Mouse (Mus musculus): Measurements from ENCODE around the gene Nme4. TPM values are rescaled to one million over a fixed set of nuclear protein-coding genes. Genes with fewer than 3 reads are reported as not detected.

Gene Nme4
- total and polyA plus RNA-seq, 2 experiments from 2014 or later: 26.5 to 60.6 TPM

DNA sequence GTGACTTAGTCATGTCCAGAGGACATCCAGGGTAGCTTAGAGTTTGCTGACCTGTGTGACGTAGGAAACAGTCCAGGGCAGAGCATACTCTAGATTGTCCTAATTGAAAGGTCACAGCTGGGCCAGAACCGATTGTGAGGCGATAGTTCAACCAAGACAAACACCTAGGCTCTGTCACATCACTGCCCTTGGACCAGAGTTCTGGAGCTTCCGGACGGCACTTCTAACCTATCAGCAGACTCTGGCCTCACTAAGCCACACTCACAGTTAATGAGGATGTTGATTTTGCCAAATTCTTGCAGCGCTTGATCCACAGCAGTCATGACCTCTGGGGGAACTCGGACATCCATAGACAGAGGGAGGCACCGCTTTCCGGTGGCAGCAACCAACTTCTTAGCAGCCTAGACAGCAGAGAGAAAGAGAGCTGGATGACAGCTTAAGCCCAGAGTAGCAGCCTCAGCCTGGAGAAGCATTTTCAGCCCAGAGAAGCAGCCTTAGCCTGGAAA is 8.3 kb downstream of the Nme4 start:
- no peak overlapping the region for H3K4me2 ChIP-seq (ENCODE audit: low read depth, low read length)
- ATAC-seq (ENCODE audit: insufficient read depth, low read depth): no peak
- 83% methylated on average over 9 of the region's 9 CpGs for WGBS
- no peak for DNase-seq (ENCODE audit: low spot score)
- no peak overlapping the region for H3K9ac ChIP-seq (replicated peaks; ENCODE audit: low read depth, low read length)
- peaks cover 3% of the 10 kb centered on the region; the same call in 1 of the 2 replicates for H3K4me1 ChIP-seq (ENCODE audit: control insufficient read depth, insufficient read depth)
- no peak overlapping the region for H3K27ac ChIP-seq (ENCODE audit: low read depth)
- TF ChIP-seq EP300 (IDR thresholded peaks at IDR 0.05; ENCODE audit: low read depth) (no peak), CTCF (IDR thresholded peaks at IDR 0.05; ENCODE audit: low read depth) (no peak)
- H3K9me3 ChIP-seq (replicated peaks; ENCODE audit: control insufficient read depth, low read length): no peaks in the 10 kb centered on the region
- 0 out of 2 replicates have a peak, but pooled peaks cover 6% of the 10 kb centered on the region for H3K36me3 ChIP-seq (replicated peaks; ENCODE audit: control insufficient read depth, insufficient read depth, low read length)
- H3K4me3 ChIP-seq (ENCODE audit: low read depth, low read length): no peak overlapping the region
- no peaks in the 10 kb centered on the region for H3K27me3 ChIP-seq (ENCODE audit: control insufficient read depth, insufficient read depth, low read length)

DNA sequence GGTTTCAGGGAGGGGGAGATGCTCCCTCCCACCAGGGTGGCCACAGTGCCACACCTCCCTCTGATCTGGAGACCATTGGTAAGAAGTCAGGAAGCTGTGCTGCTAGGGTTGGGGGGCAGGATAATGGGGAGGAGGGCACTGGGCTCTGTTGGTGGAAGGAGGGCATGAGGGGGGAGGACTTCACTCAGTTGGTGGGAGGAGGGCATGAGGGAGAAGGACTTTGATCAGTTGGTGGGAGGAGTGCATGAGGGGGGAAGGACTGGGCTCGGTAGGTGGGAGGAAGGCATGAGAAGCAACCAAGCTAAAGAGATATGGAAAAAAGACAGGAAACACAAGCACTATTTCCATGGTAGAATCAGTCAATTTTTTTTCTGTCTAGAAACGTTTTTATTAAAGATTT is 14.5 kb downstream of the Nme4 start:
- Histone ChIP-seq H3K9me3 (replicated peaks; ENCODE audit: control insufficient read depth, low read length) (no peaks in the 10 kb centered on the region), H3K4me3 (ENCODE audit: low read depth, low read length) (no peak overlapping the region), H3K27me3 (ENCODE audit: control insufficient read depth, insufficient read depth, low read length) (no peaks in the 10 kb centered on the region), H3K36me3 (replicated peaks; ENCODE audit: control insufficient read depth, insufficient read depth, low read length) (0 out of 2 replicates have a peak, but pooled peaks cover 6% of the 10 kb centered on the region), H3K9ac (replicated peaks; ENCODE audit: low read depth, low read length) (no peak overlapping the region), H3K4me1 (ENCODE audit: control insufficient read depth, insufficient read depth) (no peaks in the 10 kb centered on the region), H3K27ac (ENCODE audit: low read depth) (no peak overlapping the region), H3K4me2 (ENCODE audit: low read depth, low read length) (no peak overlapping the region)
- DNase-seq (ENCODE audit: low spot score) (no peak), ATAC-seq (ENCODE audit: insufficient read depth, low read depth) (no peak)
- 25% methylated on average over 2 of the region's 2 CpGs for WGBS
- no peak for TF ChIP-seq CTCF (IDR thresholded peaks at IDR 0.05; ENCODE audit: low read depth)
- no peak for TF ChIP-seq EP300 (IDR thresholded peaks at IDR 0.05; ENCODE audit: low read depth)

DNA sequence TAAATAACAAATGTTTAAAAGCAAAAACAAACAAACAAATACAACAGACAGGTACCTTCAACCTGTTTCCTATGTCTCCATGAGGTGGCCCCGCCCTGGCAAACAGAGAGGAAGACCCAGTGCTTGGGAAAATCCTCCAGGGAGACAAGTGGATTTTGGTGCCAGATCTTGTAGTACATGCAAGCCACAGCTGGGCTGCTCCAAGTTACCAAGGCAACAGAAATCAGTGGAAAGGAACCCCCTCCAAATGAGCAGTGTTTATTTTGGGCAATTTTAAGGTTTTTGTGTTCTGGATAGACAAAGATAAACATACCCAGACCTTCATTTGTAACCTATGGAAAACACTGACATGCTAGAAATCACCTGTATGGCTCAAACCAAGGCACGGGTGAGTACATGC is 16.6 kb downstream of the Nme4 start:
- H3K36me3 ChIP-seq (replicated peaks; ENCODE audit: control insufficient read depth, insufficient read depth, low read length): 0 out of 2 replicates have a peak, but pooled peaks cover 6% of the 10 kb centered on the region
- no peaks in the 10 kb centered on the region for H3K9me3 ChIP-seq (replicated peaks; ENCODE audit: control insufficient read depth, low read length)
- H3K27ac ChIP-seq (ENCODE audit: low read depth): no peak overlapping the region
- no peaks in the 10 kb centered on the region for H3K4me1 ChIP-seq (ENCODE audit: control insufficient read depth, insufficient read depth)
- H3K27me3 ChIP-seq (ENCODE audit: control insufficient read depth, insufficient read depth, low read length): no peaks in the 10 kb centered on the region
- TF ChIP-seq EP300 (IDR thresholded peaks at IDR 0.05; ENCODE audit: low read depth) (no peak), CTCF (IDR thresholded peaks at IDR 0.05; ENCODE audit: low read depth) (no peak)
- WGBS: 78% methylated on average over 2 of the region's 2 CpGs
- DNase-seq (ENCODE audit: low spot score) (no peak), ATAC-seq (ENCODE audit: insufficient read depth, low read depth) (no peak)
- H3K4me2 ChIP-seq (ENCODE audit: low read depth, low read length): no peak overlapping the region
- no peak overlapping the region for H3K9ac ChIP-seq (replicated peaks; ENCODE audit: low read depth, low read length)
- H3K4me3 ChIP-seq (ENCODE audit: low read depth, low read length): no peak overlapping the region

DNA sequence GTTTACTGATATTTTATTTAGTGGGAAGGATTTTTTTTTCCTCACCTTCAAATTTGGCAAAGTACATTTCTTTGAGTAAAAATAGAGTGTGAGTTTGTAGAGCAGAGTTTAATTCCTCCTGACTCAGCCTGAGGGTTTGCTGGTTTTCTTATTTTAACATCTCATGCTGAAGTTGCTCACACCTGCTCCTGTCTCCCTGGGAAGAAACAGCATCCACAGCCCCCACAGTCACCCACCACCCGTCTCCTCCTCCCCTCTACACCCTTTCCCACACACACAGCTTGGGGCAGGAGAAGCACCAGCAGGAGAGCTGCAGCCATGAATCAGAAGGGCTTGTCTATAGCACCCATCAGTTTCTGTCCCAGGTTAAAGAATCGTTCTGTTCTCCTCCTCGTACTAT is 20.2 kb downstream of the Nme4 start:
- Histone ChIP-seq H3K9ac (replicated peaks; ENCODE audit: low read depth, low read length) (no peak overlapping the region), H3K4me1 (ENCODE audit: control insufficient read depth, insufficient read depth) (0 out of 2 replicates have a peak, but pooled peaks cover under 1% of the 10 kb centered on the region), H3K4me3 (ENCODE audit: low read depth, low read length) (no peak overlapping the region), H3K27ac (ENCODE audit: low read depth) (no peak overlapping the region), H3K36me3 (replicated peaks; ENCODE audit: control insufficient read depth, insufficient read depth, low read length) (no peaks in the 10 kb centered on the region), H3K4me2 (ENCODE audit: low read depth, low read length) (no peak overlapping the region), H3K27me3 (ENCODE audit: control insufficient read depth, insufficient read depth, low read length) (no peaks in the 10 kb centered on the region), H3K9me3 (replicated peaks; ENCODE audit: control insufficient read depth, low read length) (no peaks in the 10 kb centered on the region)
- 50% methylated on average over 3 of the region's 3 CpGs for WGBS
- TF ChIP-seq EP300 (IDR thresholded peaks at IDR 0.05; ENCODE audit: low read depth): no peak
- no peak for TF ChIP-seq CTCF (IDR thresholded peaks at IDR 0.05; ENCODE audit: low read depth)
- no peak for ATAC-seq (ENCODE audit: insufficient read depth, low read depth)
- no peak for DNase-seq (ENCODE audit: low spot score)

DNA sequence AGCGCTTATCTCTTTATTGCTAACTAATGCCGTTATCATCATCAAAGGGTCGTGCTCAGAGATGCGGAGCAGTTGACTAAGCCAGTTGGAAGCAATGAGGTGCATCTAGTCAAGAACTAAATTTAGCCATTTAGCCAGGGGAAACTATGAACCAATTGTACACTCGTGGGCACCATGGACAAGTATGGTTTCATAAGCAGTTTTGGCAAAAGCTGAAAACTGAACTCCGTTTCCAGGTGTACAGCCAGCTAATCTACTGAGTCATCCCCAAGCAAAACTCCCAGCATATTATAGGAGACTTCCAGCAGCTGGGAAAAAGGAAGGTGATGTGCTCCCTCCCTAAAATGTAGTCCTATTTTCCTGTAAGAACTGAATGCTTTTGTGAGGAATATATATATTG is 25.3 kb downstream of the Nme4 start:
- no peak overlapping the region for H3K9ac ChIP-seq (replicated peaks; ENCODE audit: low read depth, low read length)
- no peaks in the 10 kb centered on the region for H3K36me3 ChIP-seq (replicated peaks; ENCODE audit: control insufficient read depth, insufficient read depth, low read length)
- H3K4me1 ChIP-seq (ENCODE audit: control insufficient read depth, insufficient read depth): peaks cover 36% of the 10 kb centered on the region
- no peaks in the 10 kb centered on the region for H3K9me3 ChIP-seq (replicated peaks; ENCODE audit: control insufficient read depth, low read length)
- peak overlapping the region; percentile 81 for H3K4me3 ChIP-seq (ENCODE audit: low read depth, low read length)
- H3K4me2 ChIP-seq (ENCODE audit: low read depth, low read length): peak overlapping the region; percentile 77
- DNase-seq (ENCODE audit: low spot score): no peak
- H3K27me3 ChIP-seq (ENCODE audit: control insufficient read depth, insufficient read depth, low read length): no peaks in the 10 kb centered on the region
- TF ChIP-seq CTCF (IDR thresholded peaks at IDR 0.05; ENCODE audit: low read depth): no peak
- no peak for TF ChIP-seq EP300 (IDR thresholded peaks at IDR 0.05; ENCODE audit: low read depth)
- no peak for ATAC-seq (ENCODE audit: insufficient read depth, low read depth)
- WGBS: 19% methylated on average over 6 of the region's 6 CpGs
- no peak overlapping the region for H3K27ac ChIP-seq (ENCODE audit: low read depth)
